Mouse (Mus musculus) lung, embryonic 16.5 days (tissue): ENCODE results near the gene Mtcl1. TPM values are rescaled to one million over a fixed set of nuclear protein-coding genes. Genes with fewer than 3 reads are reported as not detected.
A peak's percentile ranks its signal among the peaks of the same experiment; 100 is the strongest.

Experiments
- ATAC-seq: fragments of 200-750 bp; cut with Nextera tagmentation; 2 replicates; pipeline ENCODE4 v1.8.0; 2017; ENCODE audit warnings: low read depth, mild to moderate bottlenecking, moderate library complexity
- H3K27ac ChIP-seq: fragments of 300-500 bp; sonication (generic); 2 replicates; pipeline ENCODE4 v1.5.1; 2014; ENCODE audit warnings: mild to moderate bottlenecking, control low read depth, low read length
- H3K27me3 ChIP-seq: fragments of 300-500 bp; sonication (generic); 2 replicates; pipeline ENCODE4 v1.6.1; 2014; ENCODE audit warnings: low read depth, low read length, mixed read lengths; ENCODE audit not compliant: control insufficient read depth, insufficient read depth
- H3K36me3 ChIP-seq: fragments of 300-500 bp; sonication (generic); 2 replicates; pipeline ENCODE4 v1.6.1; 2014; ENCODE audit warnings: low read length; ENCODE audit not compliant: control insufficient read depth, insufficient read depth
- H3K4me1 ChIP-seq: fragments of 300-500 bp; sonication (generic); replicated peaks from 2 replicates; pipeline ENCODE4 v1.6.1; 2014; ENCODE audit warnings: low read length, mixed read lengths; ENCODE audit not compliant: control insufficient read depth, insufficient read depth
- H3K4me2 ChIP-seq: fragments of 300-500 bp; sonication (generic); 2 replicates; pipeline ENCODE4 v1.6.1; 2014; ENCODE audit warnings: low read depth, low read length, control low read depth
- H3K4me3 ChIP-seq: fragments of 300-500 bp; sonication (generic); 2 replicates; pipeline ENCODE4 v1.5.1; 2014; ENCODE audit warnings: mild to moderate bottlenecking, low read length, control low read depth
- H3K9ac ChIP-seq: fragments of 300-500 bp; sonication (generic); 2 replicates; pipeline ENCODE4 v1.6.1; 2014; ENCODE audit warnings: low read length, control low read depth
- H3K9me3 ChIP-seq: fragments of 300-500 bp; sonication (generic); 2 replicates; pipeline ENCODE4 v1.6.1; 2016; ENCODE audit warnings: low read length; ENCODE audit not compliant: control insufficient read depth
- WGBS: fragments of 180-500 bp; shearing (Covaris S2); extraction: QIAGEN DNeasy Blood & Tissue Kit; methylation state at CpG from one replicate; pipeline ENCODE4 v1.1.7; 2014; 5-methylcytosine and 5-hydroxymethylcytosine counted together
- polyA plus RNA-seq: library from polyadenylated mRNA; unstranded; fragments of >200 nt; fragmentation: Nextera tagmentation; extraction: Ambion mirVana; gene quantifications from 2 replicates; pipeline ENCODE4 v1.2.1, GENCODE M21; 2015

The Mtcl1 gene
- polyA plus RNA-seq, 1 experiment from 2014 or later, result 8.9 TPM

GRCm38 (mm10) chr17:66402791-66403470 is 46.6 kb downstream of the Mtcl1 start:
- H3K4me1 ChIP-seq, result peaks cover 47% of the 10 kb centered on the region
- H3K27me3 ChIP-seq, result no peaks in the 10 kb centered on the region
- H3K4me2 ChIP-seq, result no peak overlapping the region
- H3K36me3 ChIP-seq, result no peaks in the 10 kb centered on the region
- peak overlapping the region; percentile 25; the same call in 1 of the 2 replicates for H3K27ac ChIP-seq
- no peak for ATAC-seq
- no peaks in the 10 kb centered on the region for H3K9me3 ChIP-seq
- H3K4me3 ChIP-seq, result no peak overlapping the region
- 23% methylated on average over 6 of the region's 6 CpGs for WGBS
- no peak overlapping the region for H3K9ac ChIP-seq

GRCm38 (mm10) chr17:66401596-66402265 is 47.8 kb downstream of the Mtcl1 start:
- Histone ChIP-seq H3K36me3 (no peaks in the 10 kb centered on the region), H3K27ac (peak overlapping the region; percentile 36; the same call in 1 of the 2 replicates), H3K9ac (peak overlapping the region; percentile 9; the same call in 1 of the 2 replicates), H3K4me3 (no peak overlapping the region), H3K4me2 (no peak overlapping the region), H3K4me1 (peaks cover 38% of the 10 kb centered on the region), H3K9me3 (no peaks in the 10 kb centered on the region), H3K27me3 (no peaks in the 10 kb centered on the region)
- no peak for ATAC-seq
- 51% methylated on average over 9 of the region's 9 CpGs for WGBS

DNA sequence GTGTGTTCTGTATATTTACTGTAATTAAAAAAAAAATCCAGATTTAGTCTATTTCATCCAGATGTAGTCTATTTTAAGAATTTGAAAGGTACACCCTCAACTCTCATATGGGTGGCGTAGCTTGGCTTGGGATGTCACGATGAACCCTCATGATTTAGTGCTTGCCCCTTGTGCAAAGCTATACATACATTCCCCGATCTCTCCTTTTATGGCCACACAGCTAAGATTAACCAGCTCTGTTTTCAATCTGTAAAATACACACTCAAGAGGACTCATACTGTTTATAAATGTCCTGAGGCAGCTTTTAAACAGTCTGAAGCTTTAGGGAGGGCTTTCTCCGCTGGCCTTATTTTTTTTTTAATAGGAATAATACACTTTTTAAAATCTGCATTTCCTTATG is 49.8 kb downstream of the Mtcl1 start:
- ATAC-seq, result peak; percentile 9; the same call in 1 of the 2 replicates

DNA sequence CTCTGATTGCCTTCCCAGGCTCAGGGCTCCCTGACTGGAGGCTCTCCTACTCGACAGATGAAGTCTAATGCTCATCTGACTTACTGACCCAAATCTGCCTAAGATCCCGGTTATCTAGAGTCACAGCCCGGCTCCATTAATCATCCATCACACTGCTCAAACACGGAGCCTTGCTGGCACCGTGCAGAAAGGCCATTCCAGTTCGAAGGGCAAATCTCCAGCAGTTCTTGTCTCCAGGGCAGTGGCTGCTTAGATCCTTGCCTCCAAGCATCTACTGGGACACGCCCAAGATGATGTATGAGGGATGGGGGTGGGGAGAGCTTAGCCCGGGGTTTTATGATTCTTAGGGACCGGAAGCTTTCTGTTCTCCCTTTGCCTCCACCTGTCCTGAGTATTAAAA is 55.0 kb downstream of the Mtcl1 start:
- Histone ChIP-seq H3K4me1 (no peaks in the 10 kb centered on the region), H3K4me3 (no peak overlapping the region), H3K9me3 (no peaks in the 10 kb centered on the region), H3K36me3 (no peaks in the 10 kb centered on the region), H3K27me3 (no peaks in the 10 kb centered on the region), H3K4me2 (no peak overlapping the region), H3K27ac (no peak overlapping the region), H3K9ac (no peak overlapping the region)
- no peak for ATAC-seq
- 13% methylated on average over 9 of the region's 9 CpGs for WGBS

More for the DNA sequence above, 49.8 kb downstream of the Mtcl1 start:
- H3K27ac ChIP-seq, result no peak overlapping the region
- no peak overlapping the region for H3K9ac ChIP-seq
- no peaks in the 10 kb centered on the region for H3K36me3 ChIP-seq
- H3K27me3 ChIP-seq, result no peaks in the 10 kb centered on the region
- H3K4me3 ChIP-seq, result no peak overlapping the region
- peaks cover 25% of the 10 kb centered on the region for H3K4me1 ChIP-seq
- WGBS, result 75% methylated on average over 4 of the region's 4 CpGs
- no peaks in the 10 kb centered on the region for H3K9me3 ChIP-seq
- H3K4me2 ChIP-seq, result no peak overlapping the region

DNA sequence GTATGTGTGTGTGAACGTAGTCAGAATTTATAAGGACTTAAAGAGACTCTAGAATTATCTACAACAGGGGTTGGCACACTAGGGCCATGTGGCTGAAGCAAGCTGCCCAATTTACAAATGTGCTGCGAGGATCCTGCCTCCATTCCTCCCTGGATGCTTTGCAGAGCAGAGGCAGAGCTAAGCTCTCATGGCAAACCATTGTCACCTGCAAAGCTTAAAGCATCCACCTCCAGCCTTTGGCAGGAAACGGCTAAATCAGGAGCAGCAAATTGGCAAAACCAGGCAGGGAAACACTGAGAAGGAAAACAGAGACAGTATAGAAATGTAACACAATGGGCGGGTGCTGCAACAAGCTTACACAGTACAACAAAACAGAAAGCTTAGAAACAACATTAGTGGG is 61.2 kb downstream of the Mtcl1 start:
- no peak overlapping the region for H3K9ac ChIP-seq
- no peak for ATAC-seq
- no peak overlapping the region for H3K4me2 ChIP-seq
- no peaks in the 10 kb centered on the region for H3K9me3 ChIP-seq
- no peak overlapping the region for H3K4me3 ChIP-seq
- H3K27me3 ChIP-seq, result no peaks in the 10 kb centered on the region
- no peaks in the 10 kb centered on the region for H3K36me3 ChIP-seq
- no peak overlapping the region for H3K27ac ChIP-seq
- 85% methylated on average over 4 of the region's 4 CpGs for WGBS
- H3K4me1 ChIP-seq, result no peaks in the 10 kb centered on the region

DNA sequence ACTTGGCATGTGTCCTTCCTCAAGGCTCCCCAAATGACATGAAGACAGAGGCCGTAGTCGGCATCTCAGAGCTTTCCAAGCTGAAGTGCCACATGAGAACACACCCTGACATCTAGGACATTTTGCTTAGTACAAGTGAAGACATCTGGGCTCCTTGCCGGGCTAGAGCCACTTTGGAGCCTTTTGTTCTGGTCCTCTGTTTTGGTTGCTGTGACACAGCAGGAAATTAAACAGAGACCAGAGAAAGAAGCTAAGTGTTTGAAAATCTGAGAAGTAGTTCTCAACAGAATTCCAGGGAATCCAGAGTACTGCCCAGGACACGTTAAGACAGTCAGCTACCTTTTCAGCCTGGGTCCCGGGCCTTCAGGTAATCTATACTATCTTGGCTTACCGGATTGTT is 68.2 kb downstream of the Mtcl1 start:
- Histone ChIP-seq H3K36me3 (peaks cover 5% of the 10 kb centered on the region; the same call in 1 of the 2 replicates), H3K27me3 (no peaks in the 10 kb centered on the region), H3K9me3 (no peaks in the 10 kb centered on the region), H3K4me1 (0 out of 2 replicates have a peak, but pooled peaks cover 2% of the 10 kb centered on the region), H3K9ac (no peak overlapping the region), H3K4me3 (no peak overlapping the region), H3K27ac (peak overlapping the region; percentile 24; the same call in 1 of the 2 replicates), H3K4me2 (no peak overlapping the region)
- 0 out of 2 replicates have a peak, but pooled peaks have one; percentile 31 for ATAC-seq
- 45% methylated on average over 6 of the region's 6 CpGs for whole genome bisulfite sequencing

- Histone ChIP-seq H3K9me3 (no peaks in the 10 kb centered on the region), H3K4me1 (peaks cover 9% of the 10 kb centered on the region), H3K36me3 (peaks cover 5% of the 10 kb centered on the region; the same call in 1 of the 2 replicates), H3K27me3 (no peaks in the 10 kb centered on the region), H3K27ac (no peak overlapping the region), H3K4me3 (no peak overlapping the region), H3K4me2 (no peak overlapping the region), H3K9ac (no peak overlapping the region)
- WGBS, result 90% methylated on average over 22 of the region's 22 CpGs
- no peak for ATAC-seq
These were observed 69.4 kb downstream of the Mtcl1 start for GRCm38 (mm10) chr17:66379900-66380857.

DNA sequence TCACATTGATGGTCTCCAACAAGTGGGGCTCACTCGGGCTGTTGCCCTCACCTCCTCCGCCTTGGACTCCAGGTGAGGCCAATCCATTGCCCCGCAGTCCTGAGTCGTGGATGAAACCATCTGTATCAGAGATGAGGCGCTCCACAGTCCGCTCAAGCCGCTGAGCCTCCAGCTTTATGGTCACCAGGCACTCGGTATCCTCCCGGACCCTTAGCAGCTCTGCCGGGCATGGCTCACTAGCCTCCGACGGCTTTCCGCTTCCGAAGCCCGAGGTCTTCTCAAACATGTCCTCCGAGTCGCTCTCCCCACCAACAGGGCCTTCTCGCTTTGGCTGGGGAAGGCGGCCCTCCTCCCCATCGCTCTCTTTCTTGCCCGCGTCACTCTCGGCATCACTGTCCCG is 70.2 kb downstream of the Mtcl1 start:
- Histone ChIP-seq H3K27ac (no peak overlapping the region), H3K4me3 (no peak overlapping the region), H3K9ac (no peak overlapping the region), H3K36me3 (peaks cover 5% of the 10 kb centered on the region; the same call in 1 of the 2 replicates), H3K27me3 (no peaks in the 10 kb centered on the region), H3K4me2 (no peak overlapping the region), H3K4me1 (peaks cover 18% of the 10 kb centered on the region), H3K9me3 (no peaks in the 10 kb centered on the region)
- ATAC-seq, result no peak
- WGBS, result 92% methylated on average over 24 of the region's 24 CpGs
